Mouse (Mus musculus) liver, adult 10 weeks (tissue): ENCODE results near the gene Uba5. TPM values are rescaled to one million over a fixed set of nuclear protein-coding genes. Genes with fewer than 3 reads are reported as not detected.

Source experiments
- polyA plus RNA-seq: library from polyadenylated mRNA; stranded (reverse); fragments of 350-450 nt; fragmentation: Illumina TruSeq; extraction: RNeasy Lipid Tissue Mini Kit (QIAGEN cat#74804); gene quantifications from one replicate; pipeline ENCODE4 v1.2.3, GENCODE M21; 2014; ENCODE audit warnings: low read depth, low replicate concordance

Uba5 gene
- 38.0 TPM for polyA plus RNA-seq

GRCm38 (mm10) chr9:104062430-104063243 lies at the start of gene Uba5:
TSS of gene Uba5 (minus strand) at chr9:104063134.

GRCm38 (mm10) chr9:104063244-104063961 lies 469 bp upstream of the Uba5 start, which contains the start of gene Acad11:
TSS of gene Acad11 (plus strand) at chr9:104063377.

GRCm38 (mm10) chr9:104040362-104040761 lies 22.6 kb downstream of the Uba5 start, which contains the start of gene Gm28305:
TSS of gene Gm28305 (plus strand) at chr9:104040662.

GRCm38 (mm10) chr9:104001921-104002859 lies 60.7 kb downstream of the Uba5 start, which contains the start of gene Nphp3:
TSS of gene Nphp3 (plus strand) at chr9:104002544.

Other genes starting within 250 kb of the Uba5 start
- gene Nphp3, start 60.6 kb downstream of the Uba5 start, polyA plus RNA-seq = 2.5 TPM
- not detected for gene Gm28305, start 22.5 kb downstream of the Uba5 start, polyA plus RNA-seq
- gene Acad11, start 243 bp upstream of the Uba5 start, polyA plus RNA-seq = 312 TPM
- 1.4 TPM for gene Ackr4, start 63.8 kb upstream of the Uba5 start, polyA plus RNA-seq
- gene Dnajc13, start 199.8 kb upstream of the Uba5 start, polyA plus RNA-seq = 11.9 TPM